24 mouse cellular contexts compared by ENCODE assay signal in the genomic region with DNA sequence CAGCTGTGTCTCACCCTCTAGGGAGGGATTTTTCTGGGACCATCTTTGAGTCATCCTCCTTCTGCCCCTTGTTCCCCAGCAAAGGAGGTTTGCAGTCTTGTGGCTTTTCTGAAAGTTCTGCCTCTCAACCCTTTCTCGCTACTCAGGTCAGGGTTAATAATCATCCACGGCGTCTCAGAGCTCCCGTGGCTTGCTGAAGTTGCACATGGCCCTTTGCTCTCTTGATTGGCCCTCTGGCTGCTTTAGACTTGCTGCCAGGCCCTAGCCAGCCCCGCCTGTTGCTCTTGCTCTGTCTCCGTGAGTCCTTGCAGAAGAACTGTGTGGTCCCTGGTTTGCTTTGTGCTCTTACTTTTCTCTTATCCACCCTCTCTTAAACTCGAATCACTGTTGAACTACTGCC. TPM values are rescaled to one million over a fixed set of nuclear protein-coding genes. Genes with fewer than 3 reads are reported as not detected.
A peak's percentile ranks its signal among the peaks of the same experiment; 100 is the strongest.
DNase-seq lines count a peak whose midpoint lies in the region; ATAC-seq lines count a peak whose summit lies in the region.
"Had no signal": no experiment of that assay in that cellular context is flagged by ENCODE, and none has a peak within 500 bp of the region (broad histone marks: within the 10 kb centered on the region; RNA-seq: fewer than 3 reads in every experiment).

No protein-coding gene starts in this region.

- no peaks in the 10 kb centered on the region for H3K27me3 ChIP-seq in midbrain, embryonic 11.5 days (ENCODE audit: control insufficient read depth, insufficient read depth, low read length)
- H3K27me3 ChIP-seq in midbrain, embryonic 14.5 days (ENCODE audit: control insufficient read depth, insufficient read depth, low read length), result no peaks in the 10 kb centered on the region
- H3K27me3 ChIP-seq: intestine, embryonic 15.5 days; liver, embryonic 15.5 days; lung, embryonic 15.5 days; neural tube, embryonic 12.5 days had no signal

- H3K4me3 ChIP-seq in midbrain, embryonic 11.5 days (ENCODE audit: low read depth, low read length), result no peak overlapping the region
- no peak overlapping the region for H3K4me3 ChIP-seq in midbrain, embryonic 14.5 days (replicated peaks; ENCODE audit: low read depth, low read length)
- H3K4me3 ChIP-seq: intestine, embryonic 15.5 days; liver, embryonic 15.5 days; lung, embryonic 15.5 days; midbrain, embryonic 10.5 days; myocyte; neural tube, embryonic 12.5 days had no signal

- no peak overlapping the region for H3K27ac ChIP-seq in midbrain, embryonic 11.5 days (ENCODE audit: low read depth, low read length)
- H3K27ac ChIP-seq in midbrain, embryonic 14.5 days (replicated peaks; ENCODE audit: low read depth, low read length), result no peak overlapping the region
- H3K27ac ChIP-seq: hindbrain, postnatal 0 days; intestine, embryonic 15.5 days; liver, embryonic 15.5 days; lung, embryonic 15.5 days; midbrain, embryonic 10.5 days; neural tube, embryonic 12.5 days had no signal

- no peaks in the 10 kb centered on the region for H3K9me3 ChIP-seq in midbrain, embryonic 11.5 days (ENCODE audit: control insufficient read depth, low read length)
- H3K9me3 ChIP-seq in midbrain, embryonic 14.5 days (ENCODE audit: control insufficient read depth, low read length), result no peaks in the 10 kb centered on the region
- H3K9me3 ChIP-seq: intestine, embryonic 15.5 days; liver, embryonic 15.5 days; lung, embryonic 15.5 days; midbrain, embryonic 10.5 days; neural tube, embryonic 12.5 days had no signal

- H3K9ac ChIP-seq in midbrain, embryonic 11.5 days (ENCODE audit: low read length), result no peak overlapping the region
- no peak overlapping the region for H3K9ac ChIP-seq in midbrain, embryonic 14.5 days (replicated peaks; ENCODE audit: low read length)
- H3K9ac ChIP-seq: intestine, embryonic 15.5 days; liver, embryonic 15.5 days; lung, embryonic 15.5 days; neural tube, embryonic 12.5 days had no signal

- no peak overlapping the region for H3K4me2 ChIP-seq in midbrain, embryonic 11.5 days
- H3K4me2 ChIP-seq in midbrain, embryonic 14.5 days (ENCODE audit: low read length), result no peak overlapping the region
- H3K4me2 ChIP-seq: intestine, embryonic 15.5 days; liver, embryonic 15.5 days; lung, embryonic 15.5 days; neural tube, embryonic 12.5 days had no signal

- no peaks in the 10 kb centered on the region for H3K36me3 ChIP-seq in midbrain, embryonic 11.5 days (ENCODE audit: control insufficient read depth, insufficient read depth, low read length)
- no peaks in the 10 kb centered on the region for H3K36me3 ChIP-seq in midbrain, embryonic 14.5 days (ENCODE audit: control insufficient read depth, insufficient read depth, low read length)
- H3K36me3 ChIP-seq: intestine, embryonic 15.5 days; liver, embryonic 15.5 days; lung, embryonic 15.5 days; midbrain, embryonic 10.5 days; neural tube, embryonic 12.5 days had no signal

- H3K4me1 ChIP-seq in midbrain, embryonic 11.5 days (ENCODE audit: control insufficient read depth, insufficient read depth, low read length), result no peaks in the 10 kb centered on the region
- H3K4me1 ChIP-seq in midbrain, embryonic 14.5 days (ENCODE audit: control insufficient read depth, insufficient read depth, low read length), result no peaks in the 10 kb centered on the region
- H3K4me1 ChIP-seq: intestine, embryonic 15.5 days; liver, embryonic 15.5 days; lung, embryonic 15.5 days; neural tube, embryonic 12.5 days had no signal

- 89% methylated on average over 7 of the region's 7 CpGs for WGBS in midbrain, embryonic 11.5 days
- WGBS in midbrain, embryonic 14.5 days, result 92% methylated on average over 7 of the region's 7 CpGs

- no peak for ATAC-seq in midbrain, embryonic 11.5 days (ENCODE audit: low FRiP score)
- no peak for ATAC-seq in midbrain, embryonic 14.5 days (ENCODE audit: low FRiP score, low TSS enrichment)
- ATAC-seq: CD4-positive, CD25-positive, alpha-beta regulatory T cell, adult 4 months; forebrain, embryonic 14.5 days; hindbrain, postnatal 0 days; intestine, embryonic 15.5 days had no signal

- peak; percentile 59 for DNase-seq in midbrain, embryonic 11.5 days (ENCODE audit: low spot score, missing footprints)
- no peak for DNase-seq in midbrain, embryonic 14.5 days
- DNase-seq in kidney, adult 8-10 months, result peak; percentile 75 to 79
- DNase-seq in kidney, postnatal 10 days, result peak; percentile 50
- DNase-seq in thymus, postnatal 0 days (ENCODE audit: low spot score), result no peak
- DNase-seq in heart, postnatal 4 days, result no peak
- no peak for DNase-seq in adrenal gland, postnatal 4 days (ENCODE audit: low spot score in 2 of 2)
- DNase-seq: adrenal gland, postnatal 25 days; cerebellum, adult 2 months; cerebellum, postnatal 36 days; embryo, embryonic 11 days; gastrocnemius, postnatal 14 days; heart, postnatal 14 days; liver; right cerebral cortex, adult 18-20 months had no signal

RNA-seq across cellular contexts. Expression of gene Mgmt, which starts 40.4 kb away (rescaled TPM):
- polyA plus RNA-seq in midbrain, embryonic 11.5 days (2014; fragmentation: Nextera tagmentation; extraction: Ambion mirVana), result 3.0 and 3.7 TPM in 2 replicates
- 0.77 and 1.5 TPM in 2 replicates for polyA plus RNA-seq in midbrain, embryonic 14.5 days (2014; fragmentation: Nextera tagmentation; extraction: Ambion mirVana)
- 3.4 and 4.1 TPM in 2 replicates for polyA plus RNA-seq in thymus, postnatal 0 days (2015; fragmentation: Nextera tagmentation; extraction: Ambion mirVana)
- total RNA-seq in heart, postnatal 4 days (2021), result 1 to 10 TPM; 4.6 to 5.2 TPM
- total RNA-seq in adrenal gland, postnatal 4 days (2021), result 1 to 10 TPM; 8.2 to 8.5 TPM

Comparison
In these comparisons a context has a peak if more than half of its experiments do, and no peak if none do; other contexts are left out.
1. DNase-seq: peak in midbrain, embryonic 11.5 days (single experiment), kidney, adult 8-10 months (2 of 2) and kidney, postnatal 10 days (single experiment); none in midbrain, embryonic 14.5 days (single experiment), thymus, postnatal 0 days (single experiment), heart, postnatal 4 days (single experiment) and adrenal gland, postnatal 4 days (0 of 2).